Mouse (Mus musculus): ENCODE measurements around the gene 5730409E04Rik.

DNA sequence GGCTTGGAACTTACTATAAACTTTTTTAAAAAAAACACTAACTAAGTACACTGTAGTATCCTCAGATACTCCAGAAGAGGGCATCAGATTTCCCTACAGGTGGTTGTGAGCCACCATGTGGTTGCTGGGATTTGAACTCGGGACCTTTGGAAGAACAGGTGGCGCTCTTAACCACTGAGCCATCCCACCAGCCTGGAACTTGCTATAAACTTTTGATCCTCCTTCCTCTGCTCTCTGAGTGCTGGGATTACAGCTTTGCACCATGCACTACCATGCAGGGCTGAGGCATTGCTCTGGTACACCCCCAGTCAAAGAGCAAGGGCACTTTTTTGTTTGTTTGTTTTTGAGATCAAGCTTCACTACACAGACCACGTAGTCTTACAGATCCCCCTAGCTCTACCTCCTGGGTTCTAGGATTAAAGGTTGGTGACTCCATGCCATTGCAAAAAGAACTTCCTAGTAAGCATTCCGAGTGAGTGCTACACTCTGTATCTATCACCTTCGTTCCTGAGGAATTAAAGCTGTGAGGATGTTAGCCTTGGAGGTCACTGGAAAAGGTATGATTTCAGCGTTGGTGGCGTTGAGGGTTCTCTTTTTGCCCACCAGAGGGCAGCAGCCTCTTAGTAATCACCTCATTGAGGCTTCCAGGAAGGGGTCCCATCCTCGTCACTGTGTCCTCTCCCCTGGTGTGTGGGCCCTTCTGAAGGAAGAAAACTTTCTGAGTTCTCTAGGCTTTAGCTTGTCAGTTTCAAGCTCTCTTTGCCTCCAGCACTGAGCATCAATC lies 9.5 kb upstream of the 5730409E04Rik start:
- no peak for TF ChIP-seq POLR2A (IDR thresholded peaks at IDR 0.05; ENCODE audit: extremely low read depth, insufficient read depth, low read length)
- peak; percentile 81 for TF ChIP-seq CTCF (IDR thresholded peaks at IDR 0.05; ENCODE audit: extremely low read depth, insufficient read depth, low read length)
